Mouse (Mus musculus) heart, adult 2 months (tissue): ENCODE data around the gene Kctd17.

Source experiments
- CTCF ChIP-seq: fragments of 200-600 bp; IDR thresholded peaks from 2 replicates; pipeline ENCODE4 v1.8.1; 2022; ENCODE audit warnings: antibody characterized with exemption, mild to moderate bottlenecking, moderate library complexity
- EP300 ChIP-seq: fragments of 200-500 bp; IDR thresholded peaks from 2 replicates; pipeline ENCODE4 v1.6.1; 2011; ENCODE audit warnings: low read depth, low read length, control low read depth; ENCODE audit not compliant: insufficient read depth

- TF ChIP-seq EP300 (no peak), CTCF (no peak)
Observed at GRCm38 (mm10) chr15:78401345-78401744, 27.0 kb upstream of the Kctd17 start.
